Mouse (Mus musculus): Measurements from ENCODE around the gene Dab1. TPM values are rescaled to one million over a fixed set of nuclear protein-coding genes. Genes with fewer than 3 reads are reported as not detected.

Gene Dab1
- total and polyA plus RNA-seq, 3 experiments: not detected

- no peaks in the 10 kb centered on the region for H3K36me3 ChIP-seq (ENCODE audit: control insufficient read depth in 1 of 2, insufficient read depth in 2 of 2, low read length in 2 of 2)
- DNase-seq (ENCODE audit: low read depth, low spot score): no peak
- no peaks in the 10 kb centered on the region for H3K27me3 ChIP-seq (ENCODE audit: control insufficient read depth in 1 of 2, insufficient read depth in 2 of 2, low read length in 2 of 2)
- no peak overlapping the region for H3K4me3 ChIP-seq (ENCODE audit: control insufficient read depth in 1 of 2, insufficient read depth in 1 of 2, low read depth in 2 of 2, low read length in 2 of 2)
- no peaks in the 10 kb centered on the region for H3K79me2 ChIP-seq (ENCODE audit: control insufficient read depth, insufficient read depth, low read length, poor library complexity)
- H3K9ac ChIP-seq (ENCODE audit: control insufficient read depth, low read depth, low read length, poor library complexity, severe bottlenecking): no peak overlapping the region
- H3K27ac ChIP-seq (ENCODE audit: control insufficient read depth, low read depth, low read length): no peak overlapping the region
- TF ChIP-seq MEF2A (IDR thresholded peaks at IDR 0.05; ENCODE audit: extremely low read depth, insufficient replicate concordance, low read depth, low read length, poor library complexity, severe bottlenecking) (no peak), RCOR1 (IDR thresholded peaks at IDR 0.05; ENCODE audit: low read depth, low read length) (no peak), ELF1 (IDR thresholded peaks at IDR 0.05; ENCODE audit: low read depth, low read length) (no peak), EP300 (IDR thresholded peaks at IDR 0.05; ENCODE audit: low read depth in 1 of 2, low read length in 2 of 2) (no peak), E2F4 (IDR thresholded peaks at IDR 0.05; ENCODE audit: borderline replicate concordance, low read depth, low read length) (no peak), NELFE (IDR thresholded peaks at IDR 0.05; ENCODE audit: low read depth, low read length) (no peak), USF2 (IDR thresholded peaks at IDR 0.05; ENCODE audit: borderline replicate concordance in 1 of 2, insufficient read depth in 1 of 2, low read depth in 1 of 2, low read length in 2 of 2) (no peak), MAFK (IDR thresholded peaks at IDR 0.05; ENCODE audit: borderline replicate concordance, low read depth, low read length) (no peak), HCFC1 (IDR thresholded peaks at IDR 0.05; ENCODE audit: low read depth, low read length) (no peak), POLR2AphosphoS5 (IDR thresholded peaks at IDR 0.05; ENCODE audit: borderline replicate concordance, low read depth, low read length) (no peak), MYC (IDR thresholded peaks at IDR 0.05; ENCODE audit: low read depth, low read length) (no peak)
- no peaks in the 10 kb centered on the region for H3K4me1 ChIP-seq (ENCODE audit: control insufficient read depth in 1 of 2, insufficient read depth in 2 of 2, low read length in 2 of 2)
- no peaks in the 10 kb centered on the region for H3K9me3 ChIP-seq (replicated peaks; ENCODE audit: insufficient read depth, low read length)
Measured at GRCm38 (mm10) chr4:104039588-104039987, 420.4 kb downstream of the Dab1 start.

- H3K27me3 ChIP-seq (ENCODE audit: control insufficient read depth in 1 of 2, insufficient read depth in 2 of 2, low read length in 2 of 2): no peaks in the 10 kb centered on the region
- no peak for TF ChIP-seq TBP (IDR thresholded peaks at IDR 0.05; ENCODE audit: low read depth, low read length)
- TF ChIP-seq MXI1 (IDR thresholded peaks at IDR 0.05; ENCODE audit: low read depth, low read length): no peak
- TF ChIP-seq TAL1 (IDR thresholded peaks at IDR 0.05; ENCODE audit: low read length): no peak
- no peak for TF ChIP-seq ETS1 (IDR thresholded peaks at IDR 0.05; ENCODE audit: low read depth, low read length)
- no peak for TF ChIP-seq GATA1 (IDR thresholded peaks at IDR 0.05; ENCODE audit: low read depth, low read length)
- TF ChIP-seq POLR2AphosphoS2 (IDR thresholded peaks at IDR 0.05; ENCODE audit: low read length): no peak
- no peak for TF ChIP-seq ZMIZ1 (IDR thresholded peaks at IDR 0.05; ENCODE audit: low read depth, low read length)
- no peak for TF ChIP-seq ZKSCAN1 (IDR thresholded peaks at IDR 0.05; ENCODE audit: low read depth, low read length)
- TF ChIP-seq RAD21 (IDR thresholded peaks at IDR 0.05; ENCODE audit: low read depth, low read length): no peak
- TF ChIP-seq GABPA (IDR thresholded peaks at IDR 0.05; ENCODE audit: low read depth, low read length): no peak
- TF ChIP-seq MAX (IDR thresholded peaks at IDR 0.05; ENCODE audit: low read length): no peak
- no peak for TF ChIP-seq MEF2A (IDR thresholded peaks at IDR 0.05; ENCODE audit: extremely low read depth, insufficient replicate concordance, low read depth, low read length, poor library complexity, severe bottlenecking)
- TF ChIP-seq ZC3H11A (IDR thresholded peaks at IDR 0.05; ENCODE audit: low read depth, low read length): no peak
- TF ChIP-seq USF1 (IDR thresholded peaks at IDR 0.05; ENCODE audit: low read depth, low read length): no peak
- no peak for TF ChIP-seq CHD1 (IDR thresholded peaks at IDR 0.05; ENCODE audit: low read depth, low read length)
- TF ChIP-seq MYC (IDR thresholded peaks at IDR 0.05; ENCODE audit: low read depth, low read length): no peak
- H3K9me3 ChIP-seq (replicated peaks; ENCODE audit: insufficient read depth, low read length): no peaks in the 10 kb centered on the region
- no peak overlapping the region for H3K4me3 ChIP-seq (ENCODE audit: control insufficient read depth in 1 of 2, insufficient read depth in 1 of 2, low read depth in 2 of 2, low read length in 2 of 2)
- H3K9ac ChIP-seq (ENCODE audit: control insufficient read depth, low read depth, low read length, poor library complexity, severe bottlenecking): no peak overlapping the region
- H3K27ac ChIP-seq (ENCODE audit: control insufficient read depth, low read depth, low read length): no peak overlapping the region
- H3K36me3 ChIP-seq (ENCODE audit: control insufficient read depth in 1 of 2, insufficient read depth in 2 of 2, low read length in 2 of 2): no peaks in the 10 kb centered on the region
- no peaks in the 10 kb centered on the region for H3K79me2 ChIP-seq (ENCODE audit: control insufficient read depth, insufficient read depth, low read length, poor library complexity)
- DNase-seq (ENCODE audit: low read depth, low spot score): no peak
- H3K4me1 ChIP-seq (ENCODE audit: control insufficient read depth in 1 of 2, insufficient read depth in 2 of 2, low read length in 2 of 2): no peaks in the 10 kb centered on the region
Measured at GRCm38 (mm10) chr4:104043441-104043840, 424.3 kb downstream of the Dab1 start.

Measured in MEL (cell line).